Mouse (Mus musculus): ENCODE data around the gene Prl6a1.

Prl6a1 gene

DNA sequence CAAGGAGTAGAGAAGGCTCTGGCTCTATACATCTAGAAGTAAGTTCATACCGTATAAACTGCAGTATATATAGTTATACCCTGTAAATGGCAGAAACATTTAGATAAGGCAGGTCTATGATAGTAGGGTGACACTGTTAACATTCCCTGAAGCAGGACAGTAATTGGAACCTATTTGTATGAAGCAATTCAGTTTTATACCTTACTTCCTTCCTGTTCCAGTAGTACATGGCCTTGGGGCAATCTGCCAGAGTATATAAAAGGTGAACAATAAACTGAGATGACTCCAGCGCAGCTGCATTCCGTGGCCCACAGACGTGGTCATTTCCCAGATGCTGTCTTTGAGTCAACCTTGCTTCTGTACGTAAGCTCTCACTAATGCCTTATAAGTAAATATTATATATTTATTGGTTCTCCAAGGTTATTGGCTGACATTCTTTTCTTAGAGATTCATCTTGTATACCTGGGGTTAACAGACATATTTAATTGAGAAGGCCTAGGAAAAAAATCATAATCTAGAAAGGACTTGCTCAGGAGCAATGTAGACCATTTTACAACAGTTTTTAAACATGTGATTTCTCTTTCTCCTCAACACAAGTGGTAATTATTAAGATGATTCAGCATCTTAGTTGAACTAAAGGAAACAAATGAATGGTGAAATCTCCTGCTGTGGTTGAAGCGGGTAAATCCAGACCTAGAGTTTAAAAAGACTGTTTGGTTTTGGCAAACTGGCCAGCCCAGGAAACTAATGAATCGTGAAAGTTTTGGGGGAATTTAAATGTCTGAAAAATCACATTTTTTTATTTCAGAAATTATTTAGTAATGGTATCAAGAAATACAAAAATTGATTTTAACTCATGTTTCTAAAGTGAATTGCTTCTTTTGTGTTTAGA, at the start of gene Prl6a1:
Gene Prl6a1, plus strand, starts transcription at position 294 of the 892 bp plus-strand sequence.
- no peak for DNase-seq

DNA sequence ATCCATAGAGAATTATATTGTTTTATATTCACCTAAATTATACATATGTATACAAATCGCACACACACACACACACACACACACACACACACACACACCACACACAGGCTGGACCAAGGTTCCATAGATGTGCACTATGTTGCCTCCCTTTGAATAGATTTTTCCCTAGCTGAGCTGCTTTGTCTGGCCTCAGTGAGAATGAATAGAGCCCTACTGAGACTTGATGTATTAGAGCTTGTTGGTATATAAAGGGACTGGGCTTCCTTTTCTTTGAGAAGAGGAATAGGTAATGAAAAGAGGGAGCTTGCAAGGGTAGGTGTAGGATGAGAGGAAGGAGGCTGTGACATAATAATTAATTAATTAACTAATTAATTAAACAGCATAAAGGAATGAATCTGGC, 22.6 kb downstream of the Prl6a1 start:
- no peak for DNase-seq

DNA sequence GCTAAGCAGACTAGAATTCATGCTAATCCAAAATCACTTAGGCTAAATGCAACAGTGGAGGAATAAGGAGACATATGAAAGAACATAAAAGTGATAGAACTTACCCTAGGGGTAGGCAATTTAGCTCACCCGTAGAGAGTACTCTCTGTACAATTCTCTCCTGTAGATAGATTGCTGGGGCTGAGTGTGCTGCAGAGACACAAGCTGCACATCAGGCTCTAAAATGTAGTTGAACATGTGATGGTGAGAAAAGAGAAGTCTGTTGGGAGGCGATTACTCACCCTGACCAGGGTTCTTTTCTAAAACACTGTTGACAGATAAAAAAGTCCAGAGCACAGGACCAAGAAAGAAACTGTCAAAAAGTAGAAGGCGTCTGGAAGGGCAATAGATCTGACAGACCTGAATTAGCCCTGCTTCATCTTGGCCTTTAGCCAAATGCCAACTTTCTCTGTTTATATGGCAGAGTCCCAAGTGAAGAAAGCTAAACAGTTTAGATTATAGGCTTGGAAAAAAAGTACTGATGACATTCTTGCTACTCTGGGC, 30.4 kb downstream of the Prl6a1 start:
- no peak for DNase-seq

DNA sequence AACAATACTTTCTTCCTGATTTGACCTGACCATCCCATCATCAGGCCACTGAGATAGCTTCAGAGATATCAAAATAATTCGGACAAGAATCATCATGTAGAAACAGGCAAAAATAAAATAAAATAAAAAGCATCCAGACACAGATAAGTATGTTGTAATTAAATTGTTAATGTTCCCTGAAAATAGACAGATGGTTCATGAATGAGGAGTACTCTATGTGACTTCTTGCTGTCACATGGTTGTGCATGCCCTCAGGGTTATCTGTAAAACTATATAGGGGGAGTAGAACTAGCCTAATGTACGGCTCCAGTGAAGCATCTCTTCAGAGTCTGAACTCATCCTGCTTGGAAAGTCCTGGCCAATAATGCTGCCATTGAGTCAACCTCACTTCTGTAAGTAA, 32.9 kb downstream of the Prl6a1 start, which contains the start of gene Prl8a2:
Gene Prl8a2, plus strand, starts transcription at position 301 of the 400 bp plus-strand sequence.
- DNase-seq = no peak

All from cerebellum, adult 11 months (tissue).